Mouse (Mus musculus): ENCODE results near the gene Pgc. TPM values are rescaled to one million over a fixed set of nuclear protein-coding genes. Genes with fewer than 3 reads are reported as not detected.

Gene Pgc
- polyA plus RNA-seq (2017; shearing (Covaris generic)): not detected

GRCm38 (mm10) chr17:47726566-47726965 lies at the start of gene Pgc:
TSS of gene Pgc (plus strand) at chr17:47726842.
- ATAC-seq: no peak

- ATAC-seq: no peak
These were observed 48.4 kb upstream of the Pgc start for GRCm38 (mm10) chr17:47678238-47678637.

- no peak for ATAC-seq
These were observed 47.9 kb upstream of the Pgc start for GRCm38 (mm10) chr17:47678702-47679101.

GRCm38 (mm10) chr17:47682836-47683235 lies 43.8 kb upstream of the Pgc start:
- ATAC-seq: no peak

DNA sequence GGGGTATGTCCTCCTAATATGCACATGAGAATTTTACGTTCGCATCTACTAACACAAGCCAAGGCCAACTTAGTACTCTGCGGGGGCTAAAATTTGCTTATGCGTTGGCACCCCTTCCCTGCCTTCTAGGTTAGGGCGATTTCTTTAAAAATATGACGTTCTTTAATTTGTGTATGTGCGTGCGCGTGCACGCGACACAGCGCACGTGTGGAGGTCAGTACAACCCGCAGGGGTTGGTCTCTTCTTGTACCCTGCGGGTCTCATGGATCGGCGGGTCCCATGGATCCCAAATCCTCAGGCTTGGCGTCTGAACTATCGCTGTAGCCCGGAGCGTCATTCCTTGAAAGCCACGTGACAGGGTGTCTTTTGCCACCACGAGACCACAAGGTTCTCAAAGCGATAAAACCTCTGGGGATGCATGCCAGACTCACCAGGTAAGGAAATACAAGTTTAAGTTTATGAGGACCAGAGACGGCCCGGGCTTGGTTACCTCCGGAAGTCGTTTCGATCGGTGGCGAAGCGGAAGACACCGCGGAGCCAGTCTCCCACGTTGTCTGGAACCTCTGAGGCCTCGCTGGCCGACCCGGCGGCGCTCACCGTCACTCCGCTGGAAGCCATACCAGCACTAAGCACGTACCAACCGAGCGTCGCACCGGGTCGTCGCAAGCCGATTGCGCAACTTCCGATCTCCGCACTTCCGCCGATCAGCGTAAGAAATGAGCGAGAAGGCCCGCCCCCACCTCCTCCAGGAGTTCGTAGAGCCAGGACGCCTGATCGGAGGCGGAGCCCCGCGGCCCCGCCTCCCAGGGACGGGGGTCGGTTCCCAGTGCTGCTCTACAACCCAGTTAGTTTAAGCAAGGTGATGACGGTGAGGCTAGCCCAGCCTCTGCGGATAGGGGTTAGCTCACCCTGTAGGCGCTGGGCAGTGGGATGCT lies 39.0 kb upstream of the Pgc start:
- ATAC-seq: peak; percentile 94

DNA sequence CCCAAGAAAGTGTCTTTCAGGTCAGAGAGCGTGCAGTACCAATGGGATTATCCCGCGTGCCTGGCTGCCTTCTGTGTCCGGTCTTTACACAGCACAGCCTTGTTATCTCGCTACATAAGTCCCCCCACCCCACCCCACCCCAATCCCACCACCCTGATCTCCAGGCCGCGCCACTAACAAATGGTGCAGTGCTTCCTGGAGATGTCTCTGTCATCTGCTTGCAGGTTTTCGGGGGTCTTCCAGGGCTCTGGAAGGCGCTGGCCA lies 38.4 kb upstream of the Pgc start, which contains the start of gene Tomm6:
Tomm6 (minus strand) TSS at position 43 of the 264 bp plus-strand sequence.
- ATAC-seq: no peak

- peak; percentile 16 for ATAC-seq
These were observed 37.8 kb upstream of the Pgc start, which contains the start of gene Frs3 for GRCm38 (mm10) chr17:47688608-47689575. TSS of gene Frs3 (plus strand) at chr17:47689030.

DNA sequence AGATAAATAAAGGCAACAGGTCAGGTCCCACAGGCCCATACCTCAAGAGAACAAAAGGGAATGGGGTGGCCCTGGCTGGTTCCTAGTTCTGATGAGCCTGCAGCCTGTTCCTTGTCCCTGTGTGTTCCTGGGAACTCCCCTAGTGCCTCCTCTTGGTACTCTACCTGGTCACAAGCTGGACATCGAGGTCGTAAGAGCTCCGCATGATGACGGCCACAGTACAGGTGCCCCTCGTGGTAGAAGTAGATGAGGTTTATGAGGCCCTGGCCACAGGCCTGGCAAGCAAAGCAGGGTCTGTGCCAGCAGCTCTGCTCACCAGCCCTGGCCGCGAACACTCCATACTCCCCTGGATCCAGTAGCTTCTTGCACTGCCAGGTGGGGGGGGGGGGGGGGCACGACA lies 36.7 kb upstream of the Pgc start:
- ATAC-seq: no peak

- ATAC-seq: no peak
These were observed 35.0 kb upstream of the Pgc start for GRCm38 (mm10) chr17:47691650-47692049.

DNA sequence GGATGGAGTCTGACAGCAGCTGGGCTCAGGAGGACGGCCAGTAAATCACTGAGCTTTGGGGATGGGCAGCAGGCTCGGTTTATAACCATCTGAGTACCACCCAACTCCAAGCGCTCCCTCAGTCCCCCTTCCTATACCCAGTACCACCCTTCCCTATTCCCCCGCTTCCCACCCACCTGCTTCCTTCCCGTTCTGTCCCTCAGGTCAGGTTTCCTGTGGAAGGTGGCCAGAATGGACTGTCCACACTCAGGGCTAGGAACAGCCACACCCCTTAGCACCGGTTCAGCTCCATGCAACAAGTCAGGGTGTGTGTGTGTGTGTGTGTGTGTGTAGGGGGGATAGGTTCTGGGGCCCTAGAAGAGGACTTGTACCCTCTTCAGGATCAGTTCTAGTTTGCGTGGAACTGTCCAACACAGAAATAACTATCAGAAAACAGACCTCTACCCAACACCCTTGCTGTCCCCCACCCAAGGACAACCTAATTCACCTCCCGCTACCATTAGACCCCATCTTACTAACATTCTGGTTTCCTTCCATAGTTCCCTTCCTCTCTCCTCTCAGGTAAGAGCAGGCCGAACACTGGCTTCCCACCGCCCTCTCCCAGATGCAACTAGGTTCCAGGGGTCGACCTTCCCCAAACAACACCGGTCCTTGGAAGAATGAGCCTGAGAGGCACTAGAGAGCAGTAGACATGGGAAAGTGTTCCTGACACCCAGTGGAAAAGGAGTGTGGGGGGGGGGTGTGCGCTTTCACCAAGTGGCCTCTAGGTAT lies 32.8 kb upstream of the Pgc start:
- ATAC-seq: no peak

DNA sequence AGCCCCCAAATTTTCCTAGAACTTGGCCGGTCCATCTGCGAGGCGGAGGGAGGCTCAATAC lies 32.4 kb upstream of the Pgc start, which contains the start of gene Gm21981:
Gm21981 (minus strand) TSS at position 14 of the 61 bp plus-strand sequence.
- ATAC-seq: no peak

DNA sequence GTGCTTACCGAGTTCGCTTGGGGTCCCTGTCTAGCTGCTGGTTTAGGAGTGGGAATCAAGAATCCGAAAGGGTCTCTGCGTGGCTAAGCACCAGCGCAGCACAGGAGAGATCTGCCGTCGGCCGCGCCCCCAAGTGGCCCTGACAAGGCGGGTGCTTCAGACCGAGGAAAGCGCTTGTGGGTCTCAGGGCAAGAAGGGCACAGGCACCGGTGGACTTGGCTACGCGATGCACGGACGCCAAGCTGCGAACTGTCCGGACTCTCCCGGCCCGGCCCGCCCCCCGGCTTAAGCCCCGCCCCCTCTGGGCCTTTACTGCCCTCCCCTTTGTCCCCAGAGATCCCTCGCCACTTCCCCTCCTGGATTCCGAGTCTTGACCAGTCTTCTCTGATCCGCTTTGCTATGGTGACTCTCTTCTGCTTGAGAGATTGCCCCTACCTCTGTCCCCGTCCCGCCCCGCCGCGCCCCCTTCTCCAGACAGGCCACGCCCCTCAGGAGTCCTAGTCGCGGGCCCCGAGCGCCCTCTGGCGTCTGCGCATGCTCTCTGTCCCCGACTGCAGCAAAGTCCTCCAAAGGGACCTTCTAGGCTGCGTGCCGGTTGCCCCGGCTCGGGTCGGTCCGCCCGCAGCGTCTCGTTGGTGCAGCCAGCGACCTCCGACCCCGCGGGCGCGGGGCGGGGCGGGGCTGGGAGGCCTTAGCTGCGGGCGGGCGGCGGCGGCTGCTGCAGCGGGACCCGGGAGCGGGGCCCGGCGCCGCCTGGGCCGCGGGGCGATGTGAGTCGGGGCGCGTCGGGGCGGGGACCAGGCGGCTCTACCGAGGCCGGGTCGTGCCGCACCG lies 31.9 kb upstream of the Pgc start, which contains the start of gene Prickle4:
Prickle4 (minus strand) TSS at position 234 of the 834 bp plus-strand sequence.
- peak; percentile 98 for ATAC-seq

- no peak for ATAC-seq
These were observed 31.3 kb upstream of the Pgc start for GRCm38 (mm10) chr17:47695337-47695710.

DNA sequence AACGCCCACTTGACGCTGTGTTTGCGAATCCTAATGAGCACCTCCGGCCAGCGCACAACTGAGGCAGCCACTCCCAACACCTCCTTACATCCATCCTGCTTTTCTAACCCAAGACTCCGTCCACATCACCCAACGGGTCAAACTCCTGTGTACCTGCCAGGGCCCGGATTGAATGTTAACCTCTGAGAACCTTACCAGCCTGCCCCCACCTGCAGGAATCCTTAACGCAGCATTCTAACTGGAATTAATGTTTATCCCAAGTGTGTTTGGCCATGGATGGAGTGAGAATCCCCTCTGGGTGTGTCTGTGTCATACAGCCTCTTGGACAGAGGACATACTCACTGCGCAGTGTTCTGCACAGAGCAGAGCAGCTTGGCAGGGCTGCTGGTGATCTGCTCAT lies 28.5 kb upstream of the Pgc start:
- ATAC-seq: no peak

DNA sequence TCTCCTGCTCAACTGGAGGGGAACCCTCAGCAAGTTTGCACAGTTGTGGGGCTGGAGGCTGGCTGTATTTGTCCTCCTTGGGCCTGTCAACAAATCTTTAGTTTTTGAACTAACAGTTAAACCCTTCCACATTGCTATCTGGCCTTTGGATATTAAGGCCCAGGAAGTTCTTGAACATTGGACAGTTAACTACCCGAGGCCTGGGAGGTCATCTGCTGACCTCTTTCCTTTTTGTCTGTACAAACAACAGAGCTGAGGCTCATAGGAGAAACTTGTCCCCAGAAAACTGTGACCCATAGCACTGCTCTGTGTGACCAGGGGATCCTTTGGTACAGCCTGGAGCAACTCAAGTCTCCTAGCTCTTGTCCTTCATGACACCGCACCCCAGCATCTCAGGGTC lies 27.6 kb upstream of the Pgc start:
- no peak for ATAC-seq

- ATAC-seq: no peak
These were observed 24.8 kb upstream of the Pgc start for GRCm38 (mm10) chr17:47701793-47702192.

DNA sequence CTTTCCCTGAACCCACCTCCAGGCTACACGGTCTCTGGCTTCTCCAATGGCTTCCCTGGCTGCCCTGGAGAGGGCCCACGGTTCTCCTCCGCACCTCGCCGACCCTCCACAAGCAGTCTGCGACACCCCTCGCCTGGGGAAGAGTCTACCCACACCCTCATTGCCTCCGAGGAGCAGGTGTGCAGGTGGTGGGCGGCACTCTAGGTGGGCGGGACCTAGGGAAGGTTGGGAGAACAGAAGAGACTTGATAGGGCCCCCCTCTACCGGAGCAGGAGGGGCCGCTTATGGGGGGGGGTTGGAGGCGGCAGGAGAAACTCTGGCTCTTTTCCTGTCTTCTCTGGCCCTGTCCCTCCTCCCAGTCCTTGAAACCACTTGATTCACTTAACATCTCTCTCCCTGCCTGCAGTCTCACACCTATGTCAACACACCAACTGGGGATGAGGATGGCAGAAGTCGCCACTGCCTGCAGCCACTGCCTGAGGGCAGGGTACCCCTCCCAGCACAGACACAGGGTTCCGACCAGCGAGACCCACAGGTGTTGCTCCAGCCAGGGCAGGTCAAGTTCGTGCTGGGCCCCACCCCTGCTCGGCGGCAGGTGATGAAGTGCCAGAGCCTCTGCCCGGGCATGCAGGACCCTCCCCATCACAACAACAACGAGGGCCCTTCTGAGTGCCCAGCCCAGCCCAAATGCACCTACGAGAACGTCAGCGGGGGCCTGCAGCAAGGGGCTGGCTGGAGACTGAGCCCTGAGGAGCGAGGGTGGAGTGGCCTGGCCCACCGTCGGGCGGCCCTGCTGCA lies 23.9 kb upstream of the Pgc start:
- no peak for ATAC-seq

- no peak for ATAC-seq
These were observed 23.1 kb upstream of the Pgc start for GRCm38 (mm10) chr17:47703556-47703955.

DNA sequence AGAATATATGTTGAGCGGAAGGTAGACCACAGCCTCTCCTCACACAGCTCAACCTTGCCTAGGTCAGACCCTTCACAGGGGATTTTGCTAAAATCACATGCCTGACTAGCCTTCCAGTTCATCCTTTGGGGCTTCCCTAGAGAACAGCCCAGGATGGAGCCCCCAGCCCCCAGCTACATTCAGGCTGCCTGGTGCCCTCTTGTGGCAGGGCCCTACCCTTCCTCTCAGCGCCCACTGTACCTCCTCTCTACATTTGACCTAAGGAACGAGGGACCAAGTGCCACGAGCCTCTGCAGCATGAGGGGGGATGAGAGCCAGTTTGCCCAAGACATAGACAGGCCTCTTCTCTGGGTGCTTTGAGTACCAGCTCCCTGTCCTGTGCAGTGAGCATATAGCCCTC lies 21.9 kb upstream of the Pgc start:
- no peak for ATAC-seq

- no peak for ATAC-seq
These were observed 20.4 kb upstream of the Pgc start for GRCm38 (mm10) chr17:47706196-47706595.

DNA sequence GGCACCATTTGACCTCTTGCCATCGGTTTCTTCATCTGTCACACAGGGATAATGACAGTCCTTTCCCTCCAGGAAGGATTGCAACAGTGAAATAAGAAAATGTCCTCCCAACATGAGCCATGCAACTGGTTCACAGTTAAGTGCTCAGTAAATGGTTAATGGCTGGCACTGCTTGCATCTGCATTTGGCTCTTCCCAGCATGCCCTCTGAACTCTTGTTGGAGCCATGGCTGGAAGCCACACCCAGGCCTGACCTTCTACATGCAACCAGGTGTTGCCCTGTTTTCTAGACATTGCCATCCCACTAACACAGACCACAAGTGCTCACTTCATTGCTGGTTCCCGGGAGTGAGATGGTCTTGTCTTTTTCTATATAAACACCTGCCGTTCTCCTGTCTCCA lies 18.7 kb upstream of the Pgc start:
- no peak for ATAC-seq
